Mouse (Mus musculus): ENCODE results near the gene Bhlhe23. TPM values are rescaled to one million over a fixed set of nuclear protein-coding genes. Genes with fewer than 3 reads are reported as not detected.

Bhlhe23 gene
- total RNA-seq, 2 experiments from 2014 or later: not detected

DNA sequence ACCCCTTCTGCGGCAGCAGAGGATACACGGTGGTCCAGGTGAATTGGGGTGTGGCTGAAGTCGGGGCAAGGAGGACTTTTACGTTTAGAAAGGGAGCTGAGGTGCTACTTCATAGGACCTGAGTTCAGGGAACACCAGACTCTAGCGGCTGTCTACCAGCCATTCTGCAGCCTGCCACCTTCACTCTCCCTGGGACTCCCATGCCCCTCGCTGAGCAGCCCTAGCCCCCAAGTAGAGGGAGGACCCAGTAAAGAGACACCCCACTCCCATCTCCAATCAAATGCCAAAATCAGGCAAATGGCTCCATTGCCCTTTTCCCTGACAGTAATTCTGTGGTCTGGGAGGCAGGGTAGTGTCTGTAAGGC lies 51.3 kb downstream of the Bhlhe23 start:
- DNase-seq: no peak

DNA sequence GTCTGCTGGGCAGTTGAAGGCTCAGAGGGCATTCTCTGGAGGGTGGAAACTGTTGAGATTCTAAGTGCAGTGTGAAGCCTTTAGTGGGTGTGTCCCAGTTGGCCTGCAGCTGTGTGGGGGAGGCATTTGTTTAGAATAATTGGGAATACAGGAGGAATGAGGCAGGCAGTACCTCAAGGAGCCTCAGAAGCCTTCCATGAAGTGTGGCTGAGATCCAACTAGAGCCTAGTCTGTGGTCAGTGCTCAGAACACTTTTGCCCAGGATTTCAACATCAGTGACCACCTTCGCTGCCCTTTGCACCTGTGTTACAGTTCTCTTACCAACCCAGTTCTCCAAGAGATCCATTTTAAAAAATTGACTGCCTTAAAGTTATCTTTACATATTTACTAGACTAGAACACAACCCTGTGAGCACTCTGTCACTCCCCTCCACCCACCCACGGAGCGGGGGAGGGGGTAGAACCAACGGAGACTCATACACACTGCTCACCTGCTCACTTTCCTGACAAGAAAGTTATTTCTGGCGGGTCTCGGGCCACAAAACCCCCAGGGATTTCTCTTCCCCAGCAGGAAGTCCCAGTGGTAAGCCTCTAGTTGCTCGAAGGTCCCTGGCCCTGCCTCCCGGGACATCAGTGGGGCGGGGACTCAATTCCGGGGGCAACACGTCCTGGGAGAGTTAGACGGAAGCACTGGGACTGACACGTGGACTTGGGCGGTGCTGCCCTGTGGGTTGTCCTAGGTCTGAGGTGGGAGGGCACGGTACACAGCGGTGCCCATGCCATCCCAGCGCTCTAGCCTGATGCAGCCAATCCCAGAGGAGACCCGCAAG lies 51.9 kb downstream of the Bhlhe23 start, which contains the start of gene Slc17a9:
Slc17a9 (plus strand) TSS at position 679 of the 829 bp plus-strand sequence.
- peak; percentile 51 for DNase-seq

Other genes starting within 250 kb of the Bhlhe23 start
- gene Mrgbp, start 195.6 kb downstream of the Bhlhe23 start, total RNA-seq (2021): 1 to 10 TPM; 4.1 to 4.5 TPM
- 10 to 100 TPM; 20.0 to 23.6 TPM for gene Ogfr, start 187.7 kb downstream of the Bhlhe23 start, total RNA-seq (2021)
- gene Col9a3, start 179.1 kb downstream of the Bhlhe23 start, total RNA-seq (2021): under 1 TPM; 0.16 to 0.59 TPM
- gene Tcfl5, start 134.2 kb downstream of the Bhlhe23 start, total RNA-seq (2021): under 1 TPM in 1 of 2 experiments, not detected in 1; 0.18 TPM
- gene Dido1, start 66.9 kb downstream of the Bhlhe23 start, total RNA-seq (2021): 10 to 100 TPM; 14.6 to 16.2 TPM
- 10 to 100 TPM; 31.8 to 34.4 TPM for gene Gid8, start 66.8 kb downstream of the Bhlhe23 start, total RNA-seq (2021)
- gene Slc17a9, start 51.6 kb downstream of the Bhlhe23 start, total RNA-seq (2021): under 1 TPM; 0.20 to 0.48 TPM
- gene Ythdf1, start 144.0 kb upstream of the Bhlhe23 start, total RNA-seq (2021): 10 to 100 TPM; 31.9 to 34.1 TPM
- not detected for gene Birc7, start 152.1 kb upstream of the Bhlhe23 start, total RNA-seq (2021)
- gene Nkain4, start 177.8 kb upstream of the Bhlhe23 start, total RNA-seq (2021): under 1 TPM in 1 of 2 experiments, not detected in 1; 0.49 TPM
- gene Arfgap1, start 190.3 kb upstream of the Bhlhe23 start, total RNA-seq (2021): 10 to 100 TPM; 26.6 to 33.7 TPM
- gene Col20a1, start 209.6 kb upstream of the Bhlhe23 start, total RNA-seq (2021): 1 to 10 TPM; 2.3 to 2.9 TPM